Mouse (Mus musculus): ENCODE data around the gene 4930579F01Rik. TPM values are rescaled to one million over a fixed set of nuclear protein-coding genes. Genes with fewer than 3 reads are reported as not detected.
A peak's percentile ranks its signal among the peaks of the same experiment; 100 is the strongest.
"Not testable (repeated sequence)": the region's sequence is repeated elsewhere in the genome, so short reads cannot be mapped to it uniquely, and the experiment has no call there.

The 4930579F01Rik gene
- polyA plus RNA-seq, 1 experiment from 2014 or later: not detected

- Histone ChIP-seq H3K4me1 (peaks cover 5% of the 10 kb centered on the region), H3K9me3 (no peaks in the 10 kb centered on the region), H3K36me3 (replicated peaks) (no peaks in the 10 kb centered on the region), H3K4me2 (peak overlapping the region; percentile 43), H3K27ac (0 out of 2 replicates have a peak overlapping the region, but pooled peaks have one; percentile 25), H3K27me3 (replicated peaks) (no peaks in the 10 kb centered on the region), H3K4me3 (peak overlapping the region; percentile 15), H3K9ac (no peak overlapping the region)
- WGBS: 60% methylated on average over 4 of the region's 4 CpGs
- ATAC-seq (replicated peaks): no peak
Observed at GRCm38 (mm10) chr3:138142052-138142732, 51.4 kb downstream of the 4930579F01Rik start.

- Histone ChIP-seq H3K4me2 (no peak overlapping the region), H3K36me3 (replicated peaks) (no peaks in the 10 kb centered on the region), H3K4me1 (peaks cover 5% of the 10 kb centered on the region), H3K9ac (no peak overlapping the region), H3K27me3 (replicated peaks) (no peaks in the 10 kb centered on the region), H3K9me3 (no peaks in the 10 kb centered on the region), H3K27ac (no peak overlapping the region), H3K4me3 (no peak overlapping the region)
- no peak for ATAC-seq (replicated peaks)
- 90% methylated on average over 6 of the region's 6 CpGs for WGBS
Observed at GRCm38 (mm10) chr3:138139663-138140062, 54.0 kb downstream of the 4930579F01Rik start.

GRCm38 (mm10) chr3:138138146-138138545 lies 55.5 kb downstream of the 4930579F01Rik start:
- 90% methylated on average over 13 of the region's 13 CpGs for WGBS
- H3K36me3 ChIP-seq (replicated peaks); H3K9ac ChIP-seq; H3K4me2 ChIP-seq; H3K27me3 ChIP-seq (replicated peaks); H3K9me3 ChIP-seq; H3K4me1 ChIP-seq; ATAC-seq (replicated peaks); H3K27ac ChIP-seq; H3K4me3 ChIP-seq: not testable (repeated sequence)

GRCm38 (mm10) chr3:138134528-138134927 lies 59.1 kb downstream of the 4930579F01Rik start:
- ATAC-seq (replicated peaks): no peak
- H3K27me3 ChIP-seq (replicated peaks): no peaks in the 10 kb centered on the region
- no peak overlapping the region for H3K27ac ChIP-seq
- H3K4me2 ChIP-seq: no peak overlapping the region
- H3K9ac ChIP-seq: no peak overlapping the region
- H3K36me3 ChIP-seq (replicated peaks): no peaks in the 10 kb centered on the region
- 0 out of 2 replicates have a peak, but pooled peaks cover 4% of the 10 kb centered on the region for H3K4me1 ChIP-seq
- H3K4me3 ChIP-seq: no peak overlapping the region
- WGBS: 91% methylated on average over 1 of the region's 1 CpGs
- no peaks in the 10 kb centered on the region for H3K9me3 ChIP-seq

- no peak overlapping the region for H3K27ac ChIP-seq
- 90% methylated on average over 11 of the region's 11 CpGs for WGBS
- H3K27me3 ChIP-seq (replicated peaks): no peaks in the 10 kb centered on the region
- no peak overlapping the region for H3K9ac ChIP-seq
- 0 out of 2 replicates have a peak, but pooled peaks cover 4% of the 10 kb centered on the region for H3K4me1 ChIP-seq
- H3K36me3 ChIP-seq (replicated peaks): no peaks in the 10 kb centered on the region
- H3K9me3 ChIP-seq: no peaks in the 10 kb centered on the region
- no peak overlapping the region for H3K4me3 ChIP-seq
- no peak for ATAC-seq (replicated peaks)
- no peak overlapping the region for H3K4me2 ChIP-seq
Observed at GRCm38 (mm10) chr3:138133916-138134315, 59.7 kb downstream of the 4930579F01Rik start.

- Histone ChIP-seq H3K36me3 (replicated peaks) (no peaks in the 10 kb centered on the region), H3K27me3 (replicated peaks) (no peaks in the 10 kb centered on the region), H3K9me3 (no peaks in the 10 kb centered on the region), H3K27ac (no peak overlapping the region), H3K4me2 (no peak overlapping the region), H3K9ac (no peak overlapping the region), H3K4me1 (0 out of 2 replicates have a peak, but pooled peaks cover 4% of the 10 kb centered on the region), H3K4me3 (no peak overlapping the region)
- ATAC-seq (replicated peaks): no peak
- 90% methylated on average over 8 of the region's 8 CpGs for WGBS
Observed at GRCm38 (mm10) chr3:138133463-138133862, 60.2 kb downstream of the 4930579F01Rik start.

- Histone ChIP-seq H3K4me1 (0 out of 2 replicates have a peak, but pooled peaks cover 4% of the 10 kb centered on the region), H3K4me2 (no peak overlapping the region), H3K9me3 (no peaks in the 10 kb centered on the region), H3K27ac (no peak overlapping the region), H3K9ac (no peak overlapping the region), H3K4me3 (no peak overlapping the region), H3K36me3 (replicated peaks) (no peaks in the 10 kb centered on the region), H3K27me3 (replicated peaks) (no peaks in the 10 kb centered on the region)
- 55% methylated on average over 9 of the region's 9 CpGs for whole genome bisulfite sequencing
- ATAC-seq (replicated peaks): no peak
Observed at GRCm38 (mm10) chr3:138131168-138131567, 62.5 kb downstream of the 4930579F01Rik start.

GRCm38 (mm10) chr3:138130692-138131091 lies 62.9 kb downstream of the 4930579F01Rik start:
- Histone ChIP-seq H3K4me2 (no peak overlapping the region), H3K36me3 (replicated peaks) (no peaks in the 10 kb centered on the region), H3K4me3 (no peak overlapping the region), H3K4me1 (0 out of 2 replicates have a peak, but pooled peaks cover 4% of the 10 kb centered on the region), H3K9me3 (no peaks in the 10 kb centered on the region), H3K27me3 (replicated peaks) (no peaks in the 10 kb centered on the region), H3K27ac (no peak overlapping the region), H3K9ac (no peak overlapping the region)
- WGBS: 31% methylated on average over 1 of the region's 1 CpGs
- ATAC-seq (replicated peaks): no peak

GRCm38 (mm10) chr3:138129110-138129509 lies 64.5 kb downstream of the 4930579F01Rik start:
- Histone ChIP-seq H3K4me3 (no peak overlapping the region), H3K4me2 (no peak overlapping the region), H3K9ac (no peak overlapping the region), H3K4me1 (0 out of 2 replicates have a peak, but pooled peaks cover 4% of the 10 kb centered on the region), H3K9me3 (no peaks in the 10 kb centered on the region), H3K36me3 (replicated peaks) (no peaks in the 10 kb centered on the region), H3K27ac (no peak overlapping the region), H3K27me3 (replicated peaks) (no peaks in the 10 kb centered on the region)
- ATAC-seq (replicated peaks): no peak
- 96% methylated on average over 6 of the region's 6 CpGs for WGBS

GRCm38 (mm10) chr3:138123842-138124241 lies 69.8 kb downstream of the 4930579F01Rik start:
- 94% methylated on average over 10 of the region's 10 CpGs for WGBS
- Histone ChIP-seq H3K9me3 (no peaks in the 10 kb centered on the region), H3K4me2 (no peak overlapping the region), H3K9ac (no peak overlapping the region), H3K27ac (no peak overlapping the region), H3K36me3 (replicated peaks) (no peaks in the 10 kb centered on the region), H3K4me1 (no peaks in the 10 kb centered on the region), H3K4me3 (no peak overlapping the region), H3K27me3 (replicated peaks) (no peaks in the 10 kb centered on the region)
- no peak for ATAC-seq (replicated peaks)

GRCm38 (mm10) chr3:138121461-138121860 lies 72.2 kb downstream of the 4930579F01Rik start:
- Histone ChIP-seq H3K27me3 (replicated peaks) (no peaks in the 10 kb centered on the region), H3K9ac (no peak overlapping the region), H3K27ac (no peak overlapping the region), H3K4me2 (no peak overlapping the region), H3K36me3 (replicated peaks) (no peaks in the 10 kb centered on the region), H3K4me3 (no peak overlapping the region), H3K4me1 (no peaks in the 10 kb centered on the region), H3K9me3 (no peaks in the 10 kb centered on the region)
- ATAC-seq (replicated peaks): no peak
- WGBS: 95% methylated on average over 2 of the region's 2 CpGs

GRCm38 (mm10) chr3:138119444-138120105 lies 74.0 kb downstream of the 4930579F01Rik start:
- H3K4me1 ChIP-seq: no peaks in the 10 kb centered on the region
- no peak overlapping the region for H3K27ac ChIP-seq
- H3K4me3 ChIP-seq: no peak overlapping the region
- no peak for ATAC-seq (replicated peaks)
- H3K9ac ChIP-seq: no peak overlapping the region
- H3K27me3 ChIP-seq (replicated peaks): no peaks in the 10 kb centered on the region
- WGBS: 95% methylated on average over 16 of the region's 16 CpGs
- H3K36me3 ChIP-seq (replicated peaks): no peaks in the 10 kb centered on the region
- no peak overlapping the region for H3K4me2 ChIP-seq
- no peaks in the 10 kb centered on the region for H3K9me3 ChIP-seq

All from midbrain, embryonic 15.5 days (tissue).